7 mouse cellular contexts compared by ENCODE assay signal in genomic region chr16:59685135-59685534, GRCm38 (mm10).
"Had no signal": no experiment of that assay in that cellular context is flagged by ENCODE, and none has a peak within 500 bp of the region (broad histone marks: within the 10 kb centered on the region; RNA-seq: fewer than 3 reads in every experiment).

No protein-coding gene starts in this region.

- DNase-seq: kidney, adult 2 months; kidney, postnatal 14 days; layer of hippocampus, adult 9-11 months; layer of hippocampus, postnatal 36 days; lung, adult 18-20 months; right cerebral cortex, adult 18-20 months; thymus, postnatal 36 days had no signal
